Mouse (Mus musculus) stomach, postnatal 0 days (tissue): Measurements from ENCODE around the gene Idh3a.

Source experiments
- CTCF ChIP-seq: IDR thresholded peaks from 2 replicates; pipeline ENCODE4 v1.5.1; 2016; ENCODE audit warnings: antibody characterized with exemption, low read depth, mild to moderate bottlenecking, moderate library complexity
- EP300 ChIP-seq: optimal IDR thresholded peaks from 2 replicates; pipeline ENCODE3; 2016; ENCODE audit warnings: antibody characterized with exemption

GRCm38 (mm10) chr9:54538244-54538643, 47.9 kb upstream of the Idh3a start:
- TF ChIP-seq CTCF, result no peak
- no peak for TF ChIP-seq EP300
